Mouse (Mus musculus): ENCODE measurements around the gene Mt2. TPM values are rescaled to one million over a fixed set of nuclear protein-coding genes. Genes with fewer than 3 reads are reported as not detected.
A peak's percentile ranks its signal among the peaks of the same experiment; 100 is the strongest.
"Not testable (repeated sequence)": the region's sequence is repeated elsewhere in the genome, so short reads cannot be mapped to it uniquely, and the experiment has no call there.

Mt2 gene
- polyA plus RNA-seq, 1 experiment from 2014 or later, result 40.6 TPM

DNA sequence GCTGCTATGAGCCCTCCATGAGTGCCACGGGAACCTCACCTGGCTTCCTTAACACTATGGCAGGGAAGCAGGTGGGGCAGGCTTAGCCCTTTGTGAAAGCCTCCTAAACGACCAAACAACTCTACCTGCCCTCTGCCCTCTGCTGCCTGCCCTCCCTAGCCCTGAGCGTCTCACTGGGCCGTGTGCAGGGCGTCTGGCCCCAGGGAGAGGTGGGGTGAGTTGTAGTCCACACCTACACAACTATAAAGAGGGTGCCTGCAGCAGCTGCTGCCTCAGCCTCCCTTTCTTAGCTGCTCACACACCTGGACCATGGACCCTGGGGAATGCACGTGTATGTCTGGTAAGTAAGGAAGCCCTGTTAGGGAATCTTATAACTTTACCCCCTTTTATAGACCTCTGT, 35.5 kb upstream of the Mt2 start, which contains the start of gene Mt4:
Mt4 (plus strand) TSS at position 265 of the 400 bp plus-strand sequence.
- H3K27me3 ChIP-seq (ENCODE audit: control insufficient read depth, insufficient read depth, low read depth, low read length), result no peaks in the 10 kb centered on the region
- H3K9ac ChIP-seq (ENCODE audit: low read length), result no peak within 1 kb of the TSS
- H3K4me2 ChIP-seq (ENCODE audit: low read depth, low read length), result no peak within 1 kb of the TSS
- no peak for ATAC-seq (ENCODE audit: low read depth)
- no peak within 1 kb of the TSS for H3K27ac ChIP-seq (ENCODE audit: low read length)
- H3K4me1 ChIP-seq (replicated peaks; ENCODE audit: control insufficient read depth, insufficient read depth, low read length), result no peaks in the 10 kb centered on the region
- no peaks in the 10 kb centered on the region for H3K9me3 ChIP-seq (ENCODE audit: control insufficient read depth, low read length)
- no peak within 1 kb of the TSS for H3K4me3 ChIP-seq (ENCODE audit: low read length)
- 30% methylated on average over 6 of the region's 6 CpGs for WGBS
- H3K36me3 ChIP-seq (ENCODE audit: control insufficient read depth, insufficient read depth, low read length), result no peaks in the 10 kb centered on the region

DNA sequence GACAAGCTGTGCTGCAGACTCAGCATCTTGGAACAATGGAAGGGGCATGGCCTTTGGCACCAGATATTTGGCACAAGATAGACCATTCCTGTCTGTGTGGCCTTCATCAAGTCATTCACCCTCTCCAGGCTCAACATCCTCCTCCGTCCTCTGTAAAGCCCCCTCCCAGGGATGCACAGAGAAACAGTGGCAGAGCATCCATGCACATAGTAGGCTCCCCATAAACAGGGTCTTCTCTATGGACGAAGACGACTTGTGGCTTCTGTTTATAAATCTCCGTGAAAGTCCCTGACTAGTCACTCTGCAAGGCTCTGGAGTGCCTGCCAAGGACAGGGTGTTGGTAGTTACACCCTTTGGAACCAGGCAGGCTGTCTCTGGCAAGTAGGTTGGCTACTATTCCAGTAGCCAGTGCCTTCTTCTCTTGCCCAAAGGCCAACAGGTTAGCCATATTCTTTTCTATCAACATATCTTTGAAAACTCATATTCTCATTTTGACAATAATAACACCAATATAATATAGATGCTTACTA, 32.1 kb upstream of the Mt2 start:
- no peaks in the 10 kb centered on the region for H3K27me3 ChIP-seq (ENCODE audit: control insufficient read depth, insufficient read depth, low read depth, low read length)

GRCm38 (mm10) chr8:94148236-94148635, 24.2 kb upstream of the Mt2 start:
- no peaks in the 10 kb centered on the region for H3K36me3 ChIP-seq (ENCODE audit: control insufficient read depth, insufficient read depth, low read length)
- no peaks in the 10 kb centered on the region for H3K9me3 ChIP-seq (ENCODE audit: control insufficient read depth, low read length)
- H3K4me2 ChIP-seq (ENCODE audit: low read depth, low read length), result no peak overlapping the region
- H3K27ac ChIP-seq (ENCODE audit: low read length), result no peak overlapping the region
- H3K4me3 ChIP-seq (ENCODE audit: low read length), result no peak overlapping the region
- peaks cover 6% of the 10 kb centered on the region for H3K4me1 ChIP-seq (replicated peaks; ENCODE audit: control insufficient read depth, insufficient read depth, low read length)
- 36% methylated on average over 5 of the region's 5 CpGs for WGBS
- no peak overlapping the region for H3K9ac ChIP-seq (ENCODE audit: low read length)
- H3K27me3 ChIP-seq (ENCODE audit: control insufficient read depth, insufficient read depth, low read depth, low read length), result peaks cover 9% of the 10 kb centered on the region; the same call in 1 of the 2 replicates
- ATAC-seq (ENCODE audit: low read depth), result no peak

More for the DNA sequence above, 32.1 kb upstream of the Mt2 start:
- WGBS, result 68% methylated on average over 4 of the region's 4 CpGs
- Histone ChIP-seq H3K4me3 (ENCODE audit: low read length) (no peak overlapping the region), H3K4me2 (ENCODE audit: low read depth, low read length) (no peak overlapping the region), H3K9ac (ENCODE audit: low read length) (no peak overlapping the region), H3K9me3 (ENCODE audit: control insufficient read depth, low read length) (no peaks in the 10 kb centered on the region), H3K36me3 (ENCODE audit: control insufficient read depth, insufficient read depth, low read length) (no peaks in the 10 kb centered on the region), H3K27ac (ENCODE audit: low read length) (no peak overlapping the region), H3K4me1 (replicated peaks; ENCODE audit: control insufficient read depth, insufficient read depth, low read length) (no peaks in the 10 kb centered on the region)
- no peak for ATAC-seq (ENCODE audit: low read depth)

GRCm38 (mm10) chr8:94150925-94151324, 21.5 kb upstream of the Mt2 start:
- Histone ChIP-seq H3K9ac (ENCODE audit: low read length) (no peak overlapping the region), H3K36me3 (ENCODE audit: control insufficient read depth, insufficient read depth, low read length) (no peaks in the 10 kb centered on the region), H3K4me2 (ENCODE audit: low read depth, low read length) (no peak overlapping the region), H3K27me3 (ENCODE audit: control insufficient read depth, insufficient read depth, low read depth, low read length) (peaks cover 9% of the 10 kb centered on the region; the same call in 1 of the 2 replicates), H3K9me3 (ENCODE audit: control insufficient read depth, low read length) (no peaks in the 10 kb centered on the region), H3K4me3 (ENCODE audit: low read length) (no peak overlapping the region), H3K4me1 (replicated peaks; ENCODE audit: control insufficient read depth, insufficient read depth, low read length) (peaks cover 9% of the 10 kb centered on the region), H3K27ac (ENCODE audit: low read length) (no peak overlapping the region)
- WGBS, result 69% methylated on average over 5 of the region's 5 CpGs
- ATAC-seq (ENCODE audit: low read depth), result no peak

DNA sequence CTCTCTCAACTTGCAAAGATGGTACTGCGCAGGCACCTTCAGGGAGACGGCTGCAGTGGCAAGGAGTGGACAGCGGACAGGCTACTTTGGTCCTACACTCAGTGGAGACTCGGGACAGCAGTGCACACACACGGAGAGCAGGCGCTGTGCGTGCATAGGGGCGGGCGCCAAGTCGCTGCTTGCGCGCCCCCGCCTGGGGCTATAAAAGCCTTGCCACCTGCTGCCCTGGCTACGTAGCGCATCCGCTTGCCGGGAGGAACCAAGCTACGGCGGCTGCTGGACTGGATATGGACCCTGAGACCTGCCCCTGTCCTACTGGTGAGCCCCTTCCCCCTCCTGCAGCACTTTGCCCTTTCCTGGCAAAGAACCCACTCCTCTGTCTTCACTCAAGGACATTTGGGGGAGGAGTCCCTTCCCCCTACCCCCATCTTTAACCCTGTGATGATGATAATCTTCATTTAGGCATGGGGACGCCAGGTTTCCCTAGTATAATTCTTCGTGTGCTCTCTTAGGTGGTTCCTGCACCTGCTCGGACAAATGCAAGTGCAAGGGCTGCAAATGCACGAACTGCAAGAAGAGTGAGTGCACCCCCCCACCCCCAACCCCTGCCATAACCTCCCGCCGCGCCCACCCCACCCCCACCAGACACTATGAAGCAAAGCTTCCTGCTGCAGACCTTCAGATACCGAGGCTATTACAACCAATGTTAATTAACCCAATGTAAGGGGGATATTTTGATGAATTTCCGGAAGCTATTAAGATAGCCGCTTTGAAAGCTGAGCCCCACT, 19.8 kb upstream of the Mt2 start, which contains the start of gene Mt3:
Mt3 (plus strand) TSS at position 95 of the 788 bp plus-strand sequence.
- H3K4me3 ChIP-seq (ENCODE audit: low read length), result peak within 1 kb of the TSS; percentile 32
- 3% methylated on average over 29 of the region's 29 CpGs for WGBS
- H3K36me3 ChIP-seq (ENCODE audit: control insufficient read depth, insufficient read depth, low read length), result no peaks in the 10 kb centered on the region
- no peak within 1 kb of the TSS for H3K9ac ChIP-seq (ENCODE audit: low read length)
- H3K4me2 ChIP-seq (ENCODE audit: low read depth, low read length), result peak within 1 kb of the TSS; percentile 57
- no peak within 1 kb of the TSS for H3K27ac ChIP-seq (ENCODE audit: low read length)
- H3K9me3 ChIP-seq (ENCODE audit: control insufficient read depth, low read length), result no peaks in the 10 kb centered on the region
- peaks cover 13% of the 10 kb centered on the region for H3K4me1 ChIP-seq (replicated peaks; ENCODE audit: control insufficient read depth, insufficient read depth, low read length)
- peak; percentile 77 for ATAC-seq (ENCODE audit: low read depth)
- H3K27me3 ChIP-seq (ENCODE audit: control insufficient read depth, insufficient read depth, low read depth, low read length), result peaks cover 9% of the 10 kb centered on the region; the same call in 1 of the 2 replicates

- no peaks in the 10 kb centered on the region for H3K9me3 ChIP-seq (ENCODE audit: control insufficient read depth, low read length)
- H3K36me3 ChIP-seq (ENCODE audit: control insufficient read depth, insufficient read depth, low read length), result no peaks in the 10 kb centered on the region
- 27% methylated on average over 7 of the region's 7 CpGs for WGBS
- no peak for ATAC-seq (ENCODE audit: low read depth)
- H3K4me2 ChIP-seq (ENCODE audit: low read depth, low read length), result no peak overlapping the region
- no peak overlapping the region for H3K9ac ChIP-seq (ENCODE audit: low read length)
- no peak overlapping the region for H3K27ac ChIP-seq (ENCODE audit: low read length)
- no peak overlapping the region for H3K4me3 ChIP-seq (ENCODE audit: low read length)
- H3K4me1 ChIP-seq (replicated peaks; ENCODE audit: control insufficient read depth, insufficient read depth, low read length), result peaks cover 13% of the 10 kb centered on the region
- H3K27me3 ChIP-seq (ENCODE audit: control insufficient read depth, insufficient read depth, low read depth, low read length), result peaks cover 9% of the 10 kb centered on the region; the same call in 1 of the 2 replicates
Measured at GRCm38 (mm10) chr8:94153451-94153850, 19.0 kb upstream of the Mt2 start.

DNA sequence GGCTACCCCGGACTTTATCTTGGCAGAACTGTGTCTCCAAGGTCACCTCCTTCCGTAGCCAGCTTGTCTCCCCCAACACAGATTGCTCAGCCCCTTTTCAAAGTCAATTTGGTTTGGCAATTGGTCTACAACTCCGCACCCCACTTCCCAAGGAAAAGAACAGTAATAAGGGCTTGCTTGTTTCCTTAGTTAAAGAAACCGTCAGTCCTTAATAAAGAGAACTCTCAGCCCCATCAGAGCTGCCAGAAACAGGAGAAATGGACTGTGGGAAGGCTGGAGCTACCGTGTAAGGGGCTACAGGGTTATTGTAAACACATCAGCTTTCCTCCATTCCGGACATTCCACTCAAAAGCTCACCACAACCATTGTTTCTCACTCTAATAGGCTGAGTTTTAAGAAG, 17.9 kb upstream of the Mt2 start:
- no peak for ATAC-seq (ENCODE audit: low read depth)
- 19% methylated on average over 6 of the region's 6 CpGs for WGBS
- no peaks in the 10 kb centered on the region for H3K9me3 ChIP-seq (ENCODE audit: control insufficient read depth, low read length)

GRCm38 (mm10) chr8:94156092-94156491, 16.4 kb upstream of the Mt2 start:
- no peak overlapping the region for H3K4me3 ChIP-seq (ENCODE audit: low read length)
- peaks cover 9% of the 10 kb centered on the region; the same call in 1 of the 2 replicates for H3K27me3 ChIP-seq (ENCODE audit: control insufficient read depth, insufficient read depth, low read depth, low read length)
- no peak for ATAC-seq (ENCODE audit: low read depth)
- H3K27ac ChIP-seq (ENCODE audit: low read length), result no peak overlapping the region
- H3K36me3 ChIP-seq (ENCODE audit: control insufficient read depth, insufficient read depth, low read length), result no peaks in the 10 kb centered on the region
- no peak overlapping the region for H3K4me2 ChIP-seq (ENCODE audit: low read depth, low read length)
- 53% methylated on average over 4 of the region's 4 CpGs for WGBS
- no peak overlapping the region for H3K9ac ChIP-seq (ENCODE audit: low read length)
- H3K4me1 ChIP-seq (replicated peaks; ENCODE audit: control insufficient read depth, insufficient read depth, low read length), result peaks cover 13% of the 10 kb centered on the region
- no peaks in the 10 kb centered on the region for H3K9me3 ChIP-seq (ENCODE audit: control insufficient read depth, low read length)

More for the DNA sequence above, 17.9 kb upstream of the Mt2 start:
- Histone ChIP-seq H3K27me3 (ENCODE audit: control insufficient read depth, insufficient read depth, low read depth, low read length) (peaks cover 9% of the 10 kb centered on the region; the same call in 1 of the 2 replicates), H3K27ac (ENCODE audit: low read length) (no peak overlapping the region), H3K36me3 (ENCODE audit: control insufficient read depth, insufficient read depth, low read length) (no peaks in the 10 kb centered on the region), H3K4me3 (ENCODE audit: low read length) (no peak overlapping the region), H3K9ac (ENCODE audit: low read length) (no peak overlapping the region), H3K4me2 (ENCODE audit: low read depth, low read length) (no peak overlapping the region), H3K4me1 (replicated peaks; ENCODE audit: control insufficient read depth, insufficient read depth, low read length) (peaks cover 13% of the 10 kb centered on the region)

GRCm38 (mm10) chr8:94165772-94166171, 6.7 kb upstream of the Mt2 start:
- not testable (repeated sequence) for H3K36me3 ChIP-seq (ENCODE audit: control insufficient read depth, insufficient read depth, low read length); ATAC-seq (ENCODE audit: low read depth)

More at GRCm38 (mm10) chr8:94165772-94166171, 6.7 kb upstream of the Mt2 start:
- not testable (repeated sequence) for H3K4me2 ChIP-seq (ENCODE audit: low read depth, low read length); H3K4me3 ChIP-seq (ENCODE audit: low read length); H3K9ac ChIP-seq (ENCODE audit: low read length); H3K9me3 ChIP-seq (ENCODE audit: control insufficient read depth, low read length); H3K27me3 ChIP-seq (ENCODE audit: control insufficient read depth, insufficient read depth, low read depth, low read length); H3K4me1 ChIP-seq (replicated peaks; ENCODE audit: control insufficient read depth, insufficient read depth, low read length); H3K27ac ChIP-seq (ENCODE audit: low read length)
- 62% methylated on average over 8 of the region's 8 CpGs for WGBS
